Mouse (Mus musculus): Measurements from ENCODE around the gene Dhcr24.

Dhcr24 gene

DNA sequence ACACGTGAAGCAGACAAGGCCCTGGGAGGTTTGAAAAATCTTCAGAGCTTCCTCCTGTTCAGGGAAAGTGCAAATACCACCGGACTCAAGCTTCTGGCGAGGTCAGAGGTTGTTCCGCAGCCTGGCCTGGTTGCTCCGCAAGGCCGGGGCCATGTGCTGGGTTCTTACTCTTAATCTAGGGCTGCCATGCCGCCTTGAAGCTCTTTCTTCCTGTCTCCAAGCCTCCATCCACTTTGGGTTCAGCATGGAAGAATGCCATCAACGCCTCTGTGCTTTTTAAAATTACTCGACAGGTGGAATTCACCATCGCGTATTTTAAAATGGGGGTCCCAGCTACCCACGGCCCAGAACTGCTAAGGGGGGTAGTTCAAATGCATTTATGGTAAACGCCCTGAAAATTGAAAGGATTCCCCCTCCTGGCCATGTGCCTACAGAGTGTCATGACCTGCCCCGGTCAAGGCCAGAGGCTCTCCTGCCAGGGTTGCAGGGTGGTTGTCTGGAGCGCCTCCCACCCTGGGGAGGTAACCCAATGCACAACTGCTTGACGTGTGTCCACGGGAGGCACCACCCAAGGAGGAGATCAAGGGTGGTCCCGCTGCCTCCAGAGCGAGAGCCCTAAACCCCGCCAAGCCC, 509 bp upstream of the Dhcr24 start:
- no peak for DNase-seq (ENCODE audit: low spot score)

DNA sequence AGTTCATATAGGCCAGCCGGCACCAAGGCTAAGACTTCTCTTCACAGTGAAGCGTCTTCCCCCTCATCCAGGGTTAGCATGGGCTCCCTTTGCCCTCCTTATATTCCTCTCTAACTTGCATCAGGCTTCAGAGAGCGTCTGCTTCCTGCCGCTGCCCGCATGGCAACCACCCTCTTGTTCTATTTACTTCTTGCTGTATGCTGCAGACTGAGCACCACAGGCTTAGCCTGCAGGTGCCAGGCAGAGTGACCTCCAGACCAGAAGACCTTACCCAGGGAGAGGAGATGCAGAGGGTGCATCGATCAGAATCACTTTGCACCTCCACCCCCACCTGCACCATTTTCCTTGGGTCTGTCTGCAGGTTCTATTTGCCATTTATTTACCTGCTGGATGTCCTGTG, 1.2 kb downstream of the Dhcr24 start:
- no peak for DNase-seq (ENCODE audit: low spot score)

DNA sequence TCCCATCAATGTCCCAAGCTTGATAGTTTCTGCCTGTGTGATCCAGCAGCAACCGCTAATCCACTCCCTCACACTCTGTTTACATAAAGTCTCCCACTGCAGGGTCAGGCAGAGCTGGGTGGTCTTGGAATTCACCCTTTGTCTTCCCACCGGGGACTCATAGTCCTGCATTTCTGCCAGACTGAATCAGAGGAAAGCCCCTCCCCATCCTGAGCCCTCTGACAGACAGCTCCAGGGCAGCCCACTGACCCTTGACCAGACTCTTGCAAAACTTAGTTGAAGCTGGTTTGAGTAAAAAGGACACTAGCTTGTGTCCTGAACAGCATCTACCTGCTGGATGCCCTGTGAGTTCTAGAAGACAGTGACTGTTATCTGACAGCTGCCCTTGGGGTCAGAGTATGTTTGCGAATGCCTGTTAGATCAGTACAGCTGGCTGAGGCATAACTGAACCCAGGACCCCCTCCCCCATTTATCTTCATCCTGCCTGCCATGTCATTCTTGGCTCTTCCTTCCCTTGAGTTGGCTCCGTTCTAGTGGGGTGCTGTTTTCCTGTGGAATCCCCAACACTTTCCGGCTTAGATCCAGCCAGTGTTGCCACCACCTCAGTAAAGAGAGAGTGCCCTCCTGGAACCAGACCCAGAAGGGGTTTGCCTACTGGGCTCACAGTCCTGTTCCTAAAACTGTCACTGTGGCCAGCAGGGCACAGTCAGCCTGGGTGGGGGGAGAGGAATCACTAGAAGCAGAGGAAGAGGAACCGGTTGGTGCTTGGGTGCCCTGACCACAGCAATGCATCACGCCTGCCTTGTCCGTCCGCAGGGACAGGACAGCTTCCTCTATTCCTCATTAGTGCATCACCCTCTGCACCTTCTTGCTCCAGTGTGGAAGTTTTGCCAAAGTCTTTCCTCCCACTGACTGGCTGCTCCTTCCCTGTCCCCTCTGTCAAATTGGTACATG, 2.3 kb downstream of the Dhcr24 start:
- DNase-seq (ENCODE audit: low spot score): no peak

DNA sequence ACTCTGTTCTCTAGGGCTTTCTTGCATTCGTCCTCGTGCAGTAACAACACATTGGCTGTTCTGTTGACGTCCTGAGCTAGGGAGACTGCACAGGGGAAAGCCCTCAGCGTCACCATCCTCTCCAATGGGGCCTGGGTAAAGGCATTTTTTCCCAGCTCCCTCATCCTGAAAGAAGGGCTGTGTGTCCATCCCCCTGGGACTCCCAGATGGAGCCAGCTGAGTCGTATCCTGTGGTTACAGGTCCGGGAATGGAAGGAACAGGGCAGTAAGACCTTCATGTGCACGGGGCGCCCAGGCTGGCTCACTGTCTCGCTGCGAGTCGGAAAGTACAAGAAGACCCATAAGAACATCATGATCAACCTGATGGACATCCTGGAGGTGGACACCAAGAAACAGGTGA, 3.3 kb downstream of the Dhcr24 start:
- DNase-seq (ENCODE audit: low spot score): no peak

DNA sequence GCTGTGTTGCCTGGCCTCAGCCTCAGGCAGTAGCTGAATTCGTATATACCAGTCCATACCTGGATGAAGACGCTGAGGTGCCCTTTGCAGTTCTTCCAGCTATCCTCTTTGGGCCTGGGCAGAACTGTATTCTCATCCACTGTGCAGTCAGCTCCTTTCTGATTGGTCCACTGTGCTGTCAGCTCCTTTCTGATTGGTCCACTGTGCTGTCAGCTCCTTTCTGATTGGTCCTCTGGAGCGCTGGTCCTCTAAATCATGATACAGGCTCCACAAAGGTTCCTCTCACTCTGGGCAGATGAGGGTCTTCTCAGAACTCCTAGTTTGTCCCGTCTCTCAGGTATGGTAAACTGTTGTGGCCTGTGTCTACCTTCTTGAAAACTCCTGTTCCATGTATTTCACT, 8.8 kb downstream of the Dhcr24 start:
- DNase-seq (ENCODE audit: low spot score): no peak

DNA sequence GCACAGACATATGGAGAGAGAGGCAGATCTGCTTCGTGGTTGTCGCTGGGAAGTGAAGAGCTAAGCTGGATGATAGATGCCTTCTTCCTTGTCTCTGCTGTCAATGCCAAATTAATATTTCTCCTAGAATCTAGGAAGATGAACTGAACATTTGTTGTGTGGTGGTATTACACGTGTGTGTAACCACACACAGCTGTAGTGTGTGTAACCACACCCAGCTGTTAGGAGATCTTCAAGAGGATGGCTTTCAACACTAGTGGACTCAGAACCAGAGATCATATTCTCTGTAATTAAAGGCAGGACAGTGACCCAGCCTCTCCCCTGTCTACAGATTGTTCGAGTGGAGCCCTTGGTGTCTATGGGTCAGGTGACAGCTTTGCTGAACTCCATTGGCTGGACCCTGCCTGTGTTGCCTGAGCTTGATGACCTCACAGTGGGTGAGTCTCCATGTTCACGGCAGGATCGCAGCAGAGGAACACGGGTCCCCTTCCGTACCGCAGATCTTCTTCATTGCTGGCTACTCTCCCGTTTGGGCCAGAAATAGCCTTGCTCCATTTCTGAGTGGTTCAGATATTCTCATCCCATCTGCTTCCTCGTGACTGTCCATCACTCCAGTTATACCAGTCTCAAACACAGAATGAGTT, 10.4 kb downstream of the Dhcr24 start:
- DNase-seq (ENCODE audit: low spot score): no peak

DNA sequence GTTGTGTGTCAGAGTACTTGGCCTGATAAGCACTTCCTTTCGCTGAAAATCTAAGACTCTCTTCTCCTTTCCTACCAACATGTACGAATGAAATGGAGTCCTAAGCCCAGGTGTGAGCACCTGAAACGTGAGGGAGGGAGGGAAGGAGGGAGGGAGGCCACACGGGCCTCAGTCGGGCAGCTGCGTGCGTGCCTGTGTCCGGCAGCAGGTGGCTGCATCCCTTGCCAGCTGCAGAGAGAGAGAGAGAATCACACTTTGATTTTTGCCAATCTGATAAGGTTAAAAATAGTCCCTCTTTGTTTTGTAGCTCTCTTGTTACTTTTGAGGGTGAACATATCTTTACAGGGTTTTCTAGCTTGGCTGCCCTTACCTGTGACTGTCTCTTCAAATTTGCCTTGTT, 14.2 kb downstream of the Dhcr24 start:
- no peak for DNase-seq (ENCODE audit: low spot score)

DNA sequence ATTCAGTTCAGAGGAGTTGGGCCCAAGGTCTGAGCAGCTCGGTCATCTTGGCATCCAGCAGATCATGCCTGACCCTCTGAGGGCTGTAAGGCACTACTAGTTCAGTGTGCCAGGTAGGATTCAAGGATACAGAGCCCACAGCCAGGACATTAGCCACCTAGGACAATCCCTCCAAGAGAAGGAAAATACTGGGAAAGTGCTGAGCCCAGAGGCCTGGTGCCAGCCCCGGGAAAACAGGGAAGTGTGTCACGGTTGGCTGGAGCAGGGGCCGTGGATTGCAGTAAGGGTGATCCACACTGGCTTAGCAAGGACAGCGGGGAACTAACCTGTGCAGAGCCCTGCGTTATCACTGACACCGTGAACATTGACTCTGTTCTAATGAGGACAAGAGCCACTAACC, 16.7 kb downstream of the Dhcr24 start:
- DNase-seq (ENCODE audit: low spot score): no peak

DNA sequence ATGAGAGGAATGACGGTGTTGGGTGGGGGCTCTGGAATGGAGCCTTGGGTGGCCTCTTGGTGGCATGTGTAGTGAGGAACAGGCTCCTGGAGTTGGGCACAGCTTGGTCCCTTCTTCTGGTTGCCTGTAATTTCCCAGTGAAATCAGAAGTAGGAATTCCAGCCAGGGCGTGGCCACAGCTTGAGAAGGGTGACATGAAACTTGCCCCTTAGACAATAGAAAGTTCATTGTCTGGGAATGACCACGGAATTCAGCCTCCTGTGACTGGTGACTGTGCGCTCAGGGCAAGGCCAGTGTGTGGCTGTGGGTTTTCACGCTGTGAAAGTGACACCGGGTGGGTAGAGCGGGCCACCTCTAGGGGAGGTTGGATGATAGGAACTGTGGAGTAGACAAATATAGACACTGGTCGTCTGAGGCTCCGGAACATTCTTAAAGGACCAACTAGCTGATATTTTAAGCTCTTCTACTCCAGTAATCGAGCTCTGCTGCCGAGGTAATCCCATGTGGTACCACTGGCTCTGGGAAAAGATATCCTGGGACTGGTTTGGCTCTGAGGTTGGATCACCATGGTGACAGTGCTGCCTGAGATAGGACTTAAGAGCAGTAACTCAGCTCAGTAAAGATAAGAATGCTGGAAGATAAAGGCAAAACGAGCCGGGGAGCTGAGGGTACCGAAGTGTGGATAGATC, 20.5 kb downstream of the Dhcr24 start:
- DNase-seq (ENCODE audit: low spot score): no peak

DNA sequence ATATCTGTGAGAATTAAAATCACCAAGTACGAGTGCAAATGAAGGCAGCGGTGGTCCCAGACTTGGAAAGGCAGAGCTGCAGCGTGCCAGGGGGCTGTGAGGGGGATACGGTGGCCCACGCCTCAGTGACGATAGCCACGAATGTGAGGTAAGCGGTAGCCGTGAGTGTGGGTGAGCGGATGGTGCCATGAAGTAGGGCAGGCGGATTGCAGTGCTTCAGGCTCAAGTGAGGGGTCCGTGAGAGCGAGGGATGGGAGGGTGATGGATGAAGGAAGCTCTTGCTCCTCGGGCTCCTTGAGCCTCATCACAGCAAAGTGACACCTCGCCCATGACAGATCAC, 21.0 kb downstream of the Dhcr24 start:
- DNase-seq (ENCODE audit: low spot score): no peak

DNA sequence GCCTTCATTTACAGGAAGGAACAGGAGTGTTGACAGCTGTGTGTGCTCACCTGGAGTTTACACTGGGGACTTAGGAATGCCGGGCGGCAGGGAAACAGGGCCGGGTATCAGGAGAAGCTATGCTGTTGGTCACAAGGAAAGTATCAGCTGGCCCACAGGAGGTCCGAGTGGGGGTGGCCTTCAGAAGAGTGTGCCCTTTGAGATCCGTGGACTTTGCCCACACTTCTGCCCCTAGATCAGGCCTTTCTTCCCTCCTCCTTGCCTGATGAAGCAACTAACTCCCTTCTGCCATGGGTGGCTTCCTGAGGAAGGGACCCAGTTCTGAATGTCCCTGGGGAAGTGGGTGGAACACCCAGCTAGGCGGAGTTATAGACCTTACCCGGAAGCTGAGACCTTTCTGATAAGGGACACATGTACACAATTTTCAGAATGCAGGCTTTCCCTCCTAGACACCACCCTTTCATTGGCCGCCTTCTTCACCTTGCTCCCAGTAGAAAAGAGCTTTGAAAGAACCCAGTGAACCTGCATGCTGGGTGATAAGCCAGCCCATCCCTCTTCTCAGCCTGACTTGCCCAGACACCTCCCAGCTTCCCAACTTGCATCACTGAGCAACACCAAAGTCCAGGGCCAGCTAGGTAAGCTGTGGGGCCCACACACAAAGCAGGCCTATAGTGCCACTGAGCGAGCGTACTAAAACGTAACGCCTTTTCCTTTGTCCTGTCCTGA, 21.8 kb downstream of the Dhcr24 start:
- no peak for DNase-seq (ENCODE audit: low spot score)

DNA sequence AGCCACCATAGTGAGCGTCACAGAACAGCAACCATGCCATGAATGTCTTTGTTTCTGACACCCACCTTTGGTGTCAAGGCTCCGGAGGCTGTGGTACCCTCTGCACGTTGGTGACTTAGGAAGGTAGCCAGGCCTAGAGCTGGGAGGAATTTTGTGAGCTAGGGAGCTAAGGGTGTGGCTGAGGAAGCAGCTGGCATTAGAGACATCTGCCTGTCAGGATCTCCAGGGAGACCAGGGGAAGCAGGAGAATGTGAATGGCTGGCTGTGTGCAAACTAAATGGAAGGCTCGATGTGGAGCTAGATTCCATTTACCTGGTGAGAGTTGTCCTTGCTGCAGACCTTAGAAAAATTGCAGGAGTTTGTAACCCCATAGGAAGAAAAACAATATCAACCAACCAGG, 23.8 kb downstream of the Dhcr24 start:
- DNase-seq (ENCODE audit: low spot score): no peak

DNA sequence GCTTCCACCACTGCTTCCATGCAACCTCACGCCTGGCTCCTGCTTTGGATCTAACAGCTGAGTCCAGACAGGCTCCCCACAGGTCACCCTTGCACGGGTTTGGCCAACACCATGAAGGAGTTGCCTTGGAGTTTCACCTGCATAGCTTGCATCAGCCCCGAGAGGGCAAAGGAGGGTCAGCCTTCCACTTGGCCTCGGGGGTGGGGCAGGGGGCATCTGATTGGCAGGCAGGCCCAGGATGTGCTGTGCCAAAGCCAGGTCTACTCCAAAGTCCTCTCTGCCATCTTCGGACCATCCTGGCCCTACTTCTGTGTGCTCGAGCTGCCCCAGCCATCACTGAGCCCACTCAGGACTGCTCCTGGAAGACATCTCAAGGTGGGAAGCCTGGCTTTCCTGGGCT, 26.2 kb downstream of the Dhcr24 start:
- DNase-seq (ENCODE audit: low spot score): no peak

DNA sequence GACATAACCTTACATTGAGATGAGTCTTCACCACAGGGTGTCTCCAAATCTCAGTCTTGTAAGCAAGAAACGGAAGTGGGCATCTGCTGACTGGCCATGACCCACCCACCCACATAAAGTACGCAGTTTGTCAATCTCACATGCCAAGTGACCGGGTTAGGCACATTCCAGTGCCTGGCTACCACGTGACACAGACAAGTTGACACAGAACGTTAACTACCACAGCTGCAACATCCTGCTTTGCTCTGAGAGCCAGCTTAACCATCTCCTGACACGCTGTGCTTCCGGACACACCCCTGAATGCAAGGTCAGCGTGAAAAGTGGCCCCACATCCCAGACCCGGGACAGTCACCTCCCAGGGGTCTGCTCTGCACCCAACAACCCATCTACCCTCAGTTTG, 29.3 kb downstream of the Dhcr24 start:
- peak; percentile 32 for DNase-seq (ENCODE audit: low spot score)

DNA sequence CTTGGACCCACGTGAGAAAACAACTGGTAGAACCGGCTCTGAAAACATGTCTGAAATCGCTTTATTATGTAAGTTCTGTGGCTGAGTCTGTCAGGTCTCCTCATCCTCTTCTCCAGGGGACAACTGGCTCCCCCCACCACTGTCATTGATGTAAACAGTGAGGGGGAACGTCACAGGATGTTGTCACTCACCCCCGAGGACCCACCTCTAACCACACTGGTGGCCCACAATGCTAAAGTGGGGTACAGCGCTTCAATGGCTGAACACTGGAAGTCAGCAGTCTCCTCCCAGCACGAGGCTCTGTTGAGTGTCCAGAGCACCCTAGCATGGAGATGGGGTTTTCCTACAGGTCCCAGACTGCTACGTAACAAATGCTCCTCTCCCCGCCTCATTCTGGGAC, 30.0 kb downstream of the Dhcr24 start:
- DNase-seq (ENCODE audit: low spot score): no peak

DNA sequence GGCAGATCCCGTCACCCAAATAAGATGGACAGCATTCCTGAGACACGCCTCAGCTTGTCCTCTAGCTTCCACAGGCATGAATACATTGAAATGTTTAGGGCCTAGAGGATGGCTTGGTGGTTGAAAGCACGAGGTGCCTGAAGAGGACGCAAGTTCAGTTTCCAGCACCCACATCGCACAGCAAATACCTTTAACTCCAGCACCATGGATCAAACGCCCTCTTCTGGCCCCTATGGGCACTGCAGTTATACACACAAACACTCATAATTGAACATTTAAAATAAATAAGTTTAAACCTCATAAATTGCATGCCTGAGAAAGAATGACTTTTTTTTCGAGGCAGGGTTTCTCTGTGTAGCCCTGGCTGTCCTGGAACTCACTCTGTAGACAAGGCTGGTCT, 32.8 kb downstream of the Dhcr24 start:
- no peak for DNase-seq (ENCODE audit: low spot score)

DNA sequence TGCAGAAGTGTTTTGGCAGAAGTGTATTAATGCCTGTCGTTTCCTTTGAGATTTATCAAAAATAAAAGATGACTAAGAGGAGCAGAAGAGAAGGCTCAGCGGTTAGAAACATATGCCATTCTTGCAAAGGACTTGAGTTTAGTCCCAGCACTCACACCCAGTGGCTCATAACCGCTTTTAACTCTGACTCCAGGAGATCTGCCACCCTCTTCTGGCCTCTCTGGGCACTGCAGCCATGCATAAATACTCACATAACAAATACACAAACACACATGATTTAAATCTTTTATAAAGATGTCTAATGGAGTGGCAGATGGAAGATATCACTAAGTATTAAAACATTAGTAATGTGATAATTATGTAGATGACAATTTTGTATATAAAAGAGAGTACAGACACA, 35.4 kb downstream of the Dhcr24 start:
- DNase-seq (ENCODE audit: low spot score): no peak

DNA sequence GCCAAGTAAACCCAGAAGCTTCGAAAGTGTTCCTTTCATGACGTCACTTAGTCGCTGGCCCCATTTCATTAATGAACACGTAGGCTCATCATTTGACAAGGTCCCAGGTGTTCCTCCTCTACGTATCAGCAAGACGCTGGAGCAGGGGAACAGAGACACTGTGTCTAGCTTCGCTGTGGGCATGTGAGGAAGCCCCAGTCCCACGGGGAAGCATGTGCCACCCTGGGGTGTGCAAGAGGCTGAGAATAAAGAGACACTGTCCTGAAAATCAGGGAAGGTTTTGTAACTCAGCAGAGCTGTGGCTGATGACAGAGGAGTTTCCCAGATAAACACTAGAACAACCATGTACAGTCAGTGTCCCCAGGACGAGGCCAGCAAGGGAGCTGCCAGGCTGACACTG, 36.2 kb downstream of the Dhcr24 start:
- no peak for DNase-seq (ENCODE audit: low spot score)

DNA sequence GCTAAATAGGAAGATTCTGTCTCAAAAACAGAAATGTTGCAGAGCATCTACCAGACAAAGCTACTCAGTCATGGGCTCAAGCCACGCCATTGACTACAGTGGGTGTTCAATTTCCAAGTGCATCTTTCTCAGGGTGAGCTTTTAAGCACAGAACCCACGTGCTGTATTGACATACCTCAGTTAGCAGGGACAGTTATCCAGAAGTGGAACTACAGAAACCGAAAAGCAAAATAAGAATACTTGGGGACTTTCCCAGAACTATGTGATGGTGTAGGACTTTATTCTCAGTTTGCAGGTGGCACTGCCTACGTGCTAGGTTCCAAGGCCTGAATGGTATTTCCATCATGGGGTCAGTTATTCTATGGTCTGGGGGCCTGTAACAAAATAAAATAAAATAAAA, 36.9 kb downstream of the Dhcr24 start:
- DNase-seq (ENCODE audit: low spot score): no peak

DNA sequence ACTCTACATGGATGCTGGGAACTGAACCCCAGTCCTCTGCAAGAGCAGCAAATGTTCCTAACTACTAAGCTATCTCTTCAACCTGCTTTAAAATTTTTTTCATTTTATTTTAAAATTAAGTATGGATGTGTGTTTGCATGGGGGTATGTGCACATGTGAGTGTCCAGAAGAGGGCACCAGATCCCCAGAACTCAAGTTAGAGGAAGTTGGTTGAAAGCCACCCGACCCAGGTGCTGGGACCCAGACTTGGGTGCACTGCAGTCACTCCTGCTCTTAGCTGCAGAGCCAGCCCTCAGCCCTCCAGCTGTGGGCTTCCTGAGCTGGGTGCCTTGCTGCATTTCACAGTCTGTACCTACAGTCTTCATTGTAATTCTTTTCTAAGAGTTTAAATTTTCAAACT, 38.6 kb downstream of the Dhcr24 start:
- no peak for DNase-seq (ENCODE audit: low spot score)

DNA sequence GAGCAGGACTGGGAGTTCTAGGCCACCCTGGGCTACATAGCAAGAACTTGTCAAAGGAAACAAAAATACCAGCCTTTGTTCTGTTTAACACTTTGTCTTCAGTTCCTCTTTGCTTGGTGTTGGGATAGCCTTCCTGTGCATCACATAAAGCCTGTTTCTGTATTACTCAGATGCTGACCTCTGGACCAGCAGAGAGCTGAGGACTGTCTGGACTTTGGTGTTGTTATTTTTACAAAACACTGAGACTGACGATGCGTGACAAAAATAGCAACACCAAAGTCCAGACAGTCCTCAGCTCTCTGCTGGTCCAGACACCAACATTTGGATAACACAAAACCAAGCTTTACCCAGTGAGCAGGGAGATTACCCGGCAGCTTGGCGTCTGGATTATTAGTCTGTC, 39.9 kb downstream of the Dhcr24 start:
- DNase-seq (ENCODE audit: low spot score): no peak
